Comparison of ENCODE assay signal across 12 mouse cellular contexts in the genomic region with DNA sequence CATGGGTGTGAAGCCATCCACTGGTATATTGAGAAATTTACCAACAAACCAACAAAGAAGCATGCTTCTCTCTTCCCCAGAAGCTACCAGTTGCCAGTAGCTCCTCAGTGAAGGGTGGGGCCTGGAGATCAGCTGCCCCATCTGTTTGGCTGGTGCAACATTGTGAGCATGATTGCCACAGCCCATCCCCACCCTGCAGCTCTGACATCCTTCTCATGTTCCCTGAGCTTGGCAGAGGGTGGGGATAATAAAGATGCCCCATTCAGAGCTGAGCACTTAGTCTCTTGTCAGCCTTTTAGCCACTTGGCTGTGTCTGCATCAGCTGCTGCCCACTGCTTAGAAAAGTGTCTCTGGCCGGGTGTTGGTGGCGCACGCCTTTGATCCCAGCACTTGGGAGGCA. TPM values are rescaled to one million over a fixed set of nuclear protein-coding genes. Genes with fewer than 3 reads are reported as not detected.
DNase-seq lines count a peak whose midpoint lies in the region; ATAC-seq and TF ChIP-seq lines count a peak whose summit lies in the region.
"Had no signal": no experiment of that assay in that cellular context is flagged by ENCODE, and none has a peak within 500 bp of the region (broad histone marks: within the 10 kb centered on the region; RNA-seq: fewer than 3 reads in every experiment).

No protein-coding gene starts in this region.

- ATAC-seq in common myeloid progenitor, adult 5-6 weeks (replicated peaks; ENCODE audit: low read depth, poor library complexity, severe bottlenecking), result 0 out of 2 replicates have a peak, but pooled peaks have one; percentile 39
- peak; percentile 86 for ATAC-seq in liver, embryonic 12.5 days
- ATAC-seq in forebrain, embryonic 16.5 days, result no peak
- ATAC-seq in forebrain, embryonic 15.5 days (replicated peaks), result no peak

- peak; percentile 42 to 43 for DNase-seq in lung, adult 18-20 months
- no peak for DNase-seq in lung, adult 2 months
- DNase-seq in cerebellum, adult 8-10 months, result no peak
- DNase-seq: kidney, adult 2 months; midbrain, embryonic 14.5 days had no signal

- H3K9me3 ChIP-seq in liver, embryonic 12.5 days (replicated peaks), result no peaks in the 10 kb centered on the region
- peaks cover 3% of the 10 kb centered on the region; the same call in 1 of the 2 replicates for H3K9me3 ChIP-seq in forebrain, embryonic 16.5 days (ENCODE audit: control insufficient read depth, low read length)
- H3K9me3 ChIP-seq in forebrain, embryonic 15.5 days, result no peaks in the 10 kb centered on the region
- H3K9me3 ChIP-seq: limb, embryonic 13.5 days had no signal

- H3K27me3 ChIP-seq in liver, embryonic 12.5 days (replicated peaks), result no peaks in the 10 kb centered on the region
- no peaks in the 10 kb centered on the region for H3K27me3 ChIP-seq in myocyte (ENCODE audit: control insufficient read depth, insufficient read depth, insufficient read length)
- no peaks in the 10 kb centered on the region for H3K27me3 ChIP-seq in forebrain, embryonic 16.5 days (replicated peaks; ENCODE audit: control insufficient read depth, insufficient read depth, low read length)
- no peaks in the 10 kb centered on the region for H3K27me3 ChIP-seq in forebrain, embryonic 15.5 days
- H3K27me3 ChIP-seq: CH12.LX; limb, embryonic 13.5 days had no signal

- TF ChIP-seq CTCF in lung, adult 2 months (IDR thresholded peaks at IDR 0.05; ENCODE audit: insufficient read depth, low read length), result no peak

- 77% methylated on average over 3 of the region's 3 CpGs for WGBS in lung, adult 2 months
- 86% methylated on average over 3 of the region's 3 CpGs for WGBS in liver, embryonic 12.5 days (ENCODE audit: insufficient replicate concordance)
- 71% methylated on average over 3 of the region's 3 CpGs for WGBS in forebrain, embryonic 16.5 days
- WGBS in forebrain, embryonic 15.5 days, result 87% methylated on average over 3 of the region's 3 CpGs

- H3K27ac ChIP-seq in liver, embryonic 12.5 days, result no peak overlapping the region
- no peak overlapping the region for H3K27ac ChIP-seq in forebrain, embryonic 16.5 days (ENCODE audit: low read length)
- H3K27ac ChIP-seq in forebrain, embryonic 15.5 days (replicated peaks), result no peak overlapping the region
- H3K27ac ChIP-seq: limb, embryonic 13.5 days had no signal

- H3K4me3 ChIP-seq in lung, adult 2 months (replicated peaks; ENCODE audit: extremely low read depth, low read depth, low read length), result no peak overlapping the region
- no peak overlapping the region for H3K4me3 ChIP-seq in liver, embryonic 12.5 days
- no peak overlapping the region for H3K4me3 ChIP-seq in myocyte
- H3K4me3 ChIP-seq in forebrain, embryonic 16.5 days (replicated peaks; ENCODE audit: low read length), result no peak overlapping the region
- no peak overlapping the region for H3K4me3 ChIP-seq in forebrain, embryonic 15.5 days
- H3K4me3 ChIP-seq: limb, embryonic 13.5 days had no signal

- H3K4me2 ChIP-seq in liver, embryonic 12.5 days, result no peak overlapping the region
- no peak overlapping the region for H3K4me2 ChIP-seq in myocyte (ENCODE audit: low read depth)
- no peak overlapping the region for H3K4me2 ChIP-seq in forebrain, embryonic 16.5 days (ENCODE audit: low read length)
- H3K4me2 ChIP-seq in forebrain, embryonic 15.5 days (replicated peaks), result no peak overlapping the region
- H3K4me2 ChIP-seq: limb, embryonic 13.5 days had no signal

- no peaks in the 10 kb centered on the region for H3K36me3 ChIP-seq in liver, embryonic 12.5 days
- no peaks in the 10 kb centered on the region for H3K36me3 ChIP-seq in myocyte (ENCODE audit: control insufficient read depth, insufficient read depth)
- H3K36me3 ChIP-seq in forebrain, embryonic 16.5 days (ENCODE audit: control insufficient read depth, insufficient read depth), result peaks cover 7% of the 10 kb centered on the region
- H3K36me3 ChIP-seq in forebrain, embryonic 15.5 days, result peaks cover 15% of the 10 kb centered on the region; the same call in 1 of the 2 replicates

- TF ChIP-seq POLR2A in lung, adult 2 months (IDR thresholded peaks at IDR 0.05; ENCODE audit: borderline replicate concordance, extremely low read depth, low read depth, low read length), result no peak
- TF ChIP-seq POLR2A in myocyte (IDR thresholded peaks at IDR 0.05; ENCODE audit: insufficient read length, low read depth), result no peak

- H3K9ac ChIP-seq in liver, embryonic 12.5 days, result no peak overlapping the region
- no peak overlapping the region for H3K9ac ChIP-seq in forebrain, embryonic 16.5 days (replicated peaks; ENCODE audit: low read depth, low read length)
- no peak overlapping the region for H3K9ac ChIP-seq in forebrain, embryonic 15.5 days (replicated peaks)
- H3K9ac ChIP-seq: limb, embryonic 13.5 days had no signal

- peaks cover 4% of the 10 kb centered on the region; the same call in 1 of the 2 replicates for H3K4me1 ChIP-seq in lung, adult 2 months (ENCODE audit: control insufficient read depth, insufficient read depth, low read length)
- H3K4me1 ChIP-seq in liver, embryonic 12.5 days, result peaks cover 10% of the 10 kb centered on the region
- H3K4me1 ChIP-seq in forebrain, embryonic 16.5 days (replicated peaks; ENCODE audit: control insufficient read depth, insufficient read depth, low read length), result peaks cover 21% of the 10 kb centered on the region
- peaks cover 45% of the 10 kb centered on the region for H3K4me1 ChIP-seq in forebrain, embryonic 15.5 days

- H3K79me2 ChIP-seq in myocyte (ENCODE audit: control insufficient read depth, insufficient read depth), result no peaks in the 10 kb centered on the region

- H3ac ChIP-seq in myocyte (ENCODE audit: control insufficient read depth, insufficient read length), result no peak overlapping the region

TF ChIP-seq in myocyte, 11 proteins besides CTCF, POLR2A, EP300 and RAD21:
- TF ChIP-seq MAX (IDR thresholded peaks at IDR 0.05; ENCODE audit: low read depth), result no peak
- TF ChIP-seq TCF12 (IDR thresholded peaks at IDR 0.05; ENCODE audit: insufficient read depth, poor library complexity, severe bottlenecking), result peak; percentile 7
- TF ChIP-seq REST (IDR thresholded peaks at IDR 0.05; ENCODE audit: insufficient read depth, insufficient read length), result no peak
- TF ChIP-seq MYOG (IDR thresholded peaks at IDR 0.05; ENCODE audit: control insufficient read depth in 1 of 3, insufficient read depth in 1 of 3, insufficient read length in 2 of 3, low read depth in 2 of 3), result peak in 2 of 3 experiments; percentile 16 to 89
- no peak for TF ChIP-seq SRF (IDR thresholded peaks at IDR 0.05; ENCODE audit: control insufficient read depth, insufficient read length, low read depth)
- peak; percentile 68; the same call in 1 of the 2 replicates for TF ChIP-seq CEBPB (IDR thresholded peaks at IDR 0.05; ENCODE audit: insufficient read depth, poor library complexity, severe bottlenecking)
- no peak for TF ChIP-seq USF1 (IDR thresholded peaks at IDR 0.05; ENCODE audit: low read depth)
- peak in 2 of 3 experiments; percentile 29 to 81 for TF ChIP-seq MYOD1 (IDR thresholded peaks at IDR 0.05; ENCODE audit: control insufficient read depth in 1 of 3, insufficient read length in 2 of 3, low read depth in 2 of 3)
- TF ChIP-seq TCF3 (IDR thresholded peaks at IDR 0.05; ENCODE audit: insufficient read length, low read depth), result peak; percentile 51
- TF ChIP-seq POLR2AphosphoS2 (IDR thresholded peaks at IDR 0.05; ENCODE audit: insufficient read length, low read depth), result no peak
- TF ChIP-seq E2F4 (IDR thresholded peaks at IDR 0.05; ENCODE audit: insufficient read depth), result no peak

RNA-seq across cellular contexts. Expression of a gene that starts 39.1 kb away (rescaled TPM):
- 104 and 141 TPM in 2 replicates for polyA plus RNA-seq in lung, adult 2 months (2012; rRNA removed)
- 13.9 and 22.5 TPM in 2 replicates for total RNA-seq in common myeloid progenitor, adult 5-6 weeks (2017)
- 6.5 and 6.9 TPM in 2 replicates for polyA plus RNA-seq in liver, embryonic 12.5 days (2016; fragmentation: Nextera tagmentation; extraction: Ambion mirVana)
- 6.0 TPM for polyA plus RNA-seq in myocyte (2012; fragmentation: generic; extraction: Trizol)
- polyA plus RNA-seq in forebrain, embryonic 16.5 days (2015; fragmentation: Nextera tagmentation; extraction: Ambion mirVana), result 19.5 and 22.6 TPM in 2 replicates
- polyA plus RNA-seq in forebrain, embryonic 15.5 days (2015; fragmentation: Nextera tagmentation; extraction: Ambion mirVana), result 25.7 and 26.0 TPM in 2 replicates

RNA-seq across cellular contexts. Expression of a gene that starts 41.7 kb away (rescaled TPM):
- polyA plus RNA-seq in lung, adult 2 months (2012; rRNA removed), result 34.9 and 39.2 TPM in 2 replicates
- total RNA-seq in common myeloid progenitor, adult 5-6 weeks (2017), result not detected in 2 replicates
- polyA plus RNA-seq in liver, embryonic 12.5 days (2016; fragmentation: Nextera tagmentation; extraction: Ambion mirVana), result 0.19 TPM in 1 of 2 replicates, not detected in the other
- not detected for polyA plus RNA-seq in myocyte (2012; fragmentation: generic; extraction: Trizol)
- polyA plus RNA-seq in forebrain, embryonic 16.5 days (2015; fragmentation: Nextera tagmentation; extraction: Ambion mirVana), result 0.16 TPM in 1 of 2 replicates, not detected in the other
- polyA plus RNA-seq in forebrain, embryonic 15.5 days (2015; fragmentation: Nextera tagmentation; extraction: Ambion mirVana), result not detected in 2 replicates
- total RNA-seq: CH12.LX had no signal
- polyA plus RNA-seq: limb, embryonic 13.5 days; midbrain, embryonic 14.5 days had no signal

Comparison
In these comparisons a context has a peak if more than half of its experiments do, and no peak if none do; other contexts are left out.
1. DNase-seq: peak in lung, adult 18-20 months (2 of 2); none in lung, adult 2 months (single experiment) and cerebellum, adult 8-10 months (single experiment).
2. ATAC-seq: peak in common myeloid progenitor, adult 5-6 weeks (single experiment) and liver, embryonic 12.5 days (single experiment); none in forebrain, embryonic 16.5 days (single experiment) and forebrain, embryonic 15.5 days (single experiment).
3. RNA of a gene that starts 41.7 kb away (polyA plus RNA-seq): 34.9 to 39.2 TPM in lung, adult 2 months; 0.19 TPM in liver, embryonic 12.5 days, 0.16 TPM in forebrain, embryonic 16.5 days, not detected in forebrain, embryonic 15.5 days and not detected in myocyte (single experiment); every median in the first group is over 10 times any median in the second.